Mouse (Mus musculus) gastrocnemius, adult 2 months (tissue): ENCODE results near the gene Magi1. TPM values are rescaled to one million over a fixed set of nuclear protein-coding genes. Genes with fewer than 3 reads are reported as not detected.

Experiments used
- DNase-seq: peaks from one replicate; pipeline ENCODE4 v3.0.0; 2022
- H3K27ac ChIP-seq: fragments of 200-600 bp; 2 replicates; pipeline ENCODE4 v1.8.1; 2022; ENCODE audit warnings: mild to moderate bottlenecking
- H3K4me3 ChIP-seq: fragments of 200-600 bp; 2 replicates; pipeline ENCODE4 v1.8.1; 2022; ENCODE audit warnings: mild to moderate bottlenecking, moderate library complexity
- CTCF ChIP-seq: fragments of 200-600 bp; IDR thresholded peaks from 2 replicates; pipeline ENCODE4 v1.8.1; 2022; ENCODE audit warnings: antibody characterized with exemption, mild to moderate bottlenecking, moderate library complexity
- intact Hi-C: fragments of 180-260 bp; cut with DNase I; formaldehyde crosslinking; loops from one replicate; pipeline ENCODE4 v1.15.1; 2025
- total RNA-seq, 2 experiments: library from RNA; stranded (reverse); gene quantifications; 2 replicates each; pipeline ENCODE4 v1.2.3; 2021

The Magi1 gene
- total RNA-seq, 2 experiments from 2014 or later, result 4.2 to 4.5 TPM

DNA sequence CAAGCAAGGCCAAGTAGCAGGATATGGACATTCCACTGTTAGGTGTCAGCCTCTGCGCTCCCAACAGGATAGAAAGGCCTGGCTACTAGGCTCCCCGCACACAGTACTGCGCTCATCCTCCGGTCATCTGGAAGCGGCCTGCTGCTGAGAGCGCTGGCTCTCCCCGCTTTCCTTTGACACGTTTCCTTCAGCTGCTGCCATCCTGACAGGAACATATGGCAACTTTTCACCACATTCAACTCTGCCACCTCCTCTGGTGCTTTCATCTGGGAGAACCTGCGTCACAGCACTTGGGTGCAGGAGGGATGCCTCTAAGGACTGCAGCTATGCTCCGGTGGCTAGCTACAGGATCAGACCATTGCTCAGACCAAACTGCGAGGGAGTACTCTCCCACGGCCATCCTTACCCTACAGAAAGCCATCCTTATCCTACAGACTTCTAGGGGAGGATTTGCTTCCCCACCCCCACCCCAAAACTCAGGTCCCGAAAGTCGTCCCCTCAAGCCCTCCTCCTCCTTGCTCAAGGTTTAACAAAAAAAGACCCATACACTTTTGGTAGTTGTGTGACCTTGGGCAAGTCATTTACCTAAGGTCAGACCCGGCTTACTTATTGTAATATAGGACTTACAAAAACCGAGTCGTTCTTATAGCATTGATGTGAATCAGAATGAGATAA is 2.0 kb downstream of the Magi1 start:
- Histone ChIP-seq H3K4me3 (peak overlapping the region; percentile 89), H3K27ac (peak overlapping the region; percentile 92)
- intact Hi-C loops, result loop anchor here (10.0 kb wide), 1 partner anchor 97 kb away; no protein-coding TSS in a partner anchor
- no peak for TF ChIP-seq CTCF
- DNase-seq, result no peak

DNA sequence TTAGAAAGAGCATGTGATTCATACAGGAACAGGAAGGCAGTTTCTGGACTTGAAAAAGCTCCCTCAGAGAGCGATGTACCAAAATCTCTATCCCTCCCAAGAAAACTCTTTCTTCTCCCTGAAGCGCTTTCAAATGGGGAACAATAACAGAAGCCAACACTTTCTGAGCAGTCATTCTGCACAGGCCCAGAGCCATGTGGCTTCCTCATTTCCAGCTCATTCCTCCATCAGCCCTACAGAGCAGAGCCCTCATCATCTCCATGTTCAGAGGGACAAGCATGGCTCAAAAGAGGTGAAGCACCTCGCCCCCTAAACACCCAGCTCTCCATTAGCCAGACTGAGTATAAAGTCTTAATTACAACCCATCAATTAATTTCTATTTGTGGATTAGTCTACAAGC is 9.8 kb downstream of the Magi1 start:
- intact Hi-C loops, result no loop called here
- H3K4me3 ChIP-seq, result no peak overlapping the region
- no peak overlapping the region for H3K27ac ChIP-seq
- no peak for TF ChIP-seq CTCF
- no peak for DNase-seq

DNA sequence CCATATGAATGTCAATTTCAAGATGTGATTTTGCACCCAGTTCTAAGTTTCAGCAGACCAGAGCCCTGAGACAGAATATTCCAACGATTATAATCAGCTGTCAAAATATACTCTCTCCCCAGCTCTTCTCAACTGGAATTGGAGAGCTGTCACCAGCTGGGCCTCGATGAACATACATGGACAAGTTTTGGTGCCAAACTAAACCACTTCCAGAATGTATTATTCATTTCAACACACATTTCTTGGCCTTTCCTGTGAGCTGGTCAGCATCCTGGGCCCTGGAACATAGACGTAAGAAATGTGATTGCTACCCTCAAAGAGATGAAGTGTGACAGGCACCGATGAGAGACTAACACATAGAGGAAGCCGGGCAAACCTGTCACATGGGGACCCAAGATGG is 13.7 kb downstream of the Magi1 start:
- no peak for DNase-seq
- Histone ChIP-seq H3K4me3 (no peak overlapping the region), H3K27ac (no peak overlapping the region)
- intact Hi-C loops, result no loop called here
- no peak for TF ChIP-seq CTCF

DNA sequence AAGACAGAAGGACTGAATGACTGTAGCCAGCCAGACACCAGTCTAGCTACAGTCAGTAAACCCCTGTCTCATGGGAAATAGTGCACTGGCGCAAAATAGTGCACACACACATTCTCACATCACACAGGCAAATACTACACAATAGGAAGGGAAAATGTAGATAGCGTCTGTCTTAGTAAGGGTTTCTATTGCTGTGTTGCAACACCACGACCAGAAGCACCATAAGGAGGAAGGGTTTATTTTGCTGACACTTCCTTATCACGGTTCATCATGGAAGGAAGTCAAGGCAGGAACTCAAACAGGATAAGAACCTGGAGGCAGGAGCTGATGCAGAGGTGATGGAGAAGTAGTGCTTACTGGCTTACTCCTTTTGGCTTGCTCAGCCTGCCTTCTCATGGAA is 14.5 kb downstream of the Magi1 start:
- no peak for DNase-seq
- Histone ChIP-seq H3K4me3 (no peak overlapping the region), H3K27ac (no peak overlapping the region)
- TF ChIP-seq CTCF, result no peak
- intact Hi-C loops, result no loop called here

DNA sequence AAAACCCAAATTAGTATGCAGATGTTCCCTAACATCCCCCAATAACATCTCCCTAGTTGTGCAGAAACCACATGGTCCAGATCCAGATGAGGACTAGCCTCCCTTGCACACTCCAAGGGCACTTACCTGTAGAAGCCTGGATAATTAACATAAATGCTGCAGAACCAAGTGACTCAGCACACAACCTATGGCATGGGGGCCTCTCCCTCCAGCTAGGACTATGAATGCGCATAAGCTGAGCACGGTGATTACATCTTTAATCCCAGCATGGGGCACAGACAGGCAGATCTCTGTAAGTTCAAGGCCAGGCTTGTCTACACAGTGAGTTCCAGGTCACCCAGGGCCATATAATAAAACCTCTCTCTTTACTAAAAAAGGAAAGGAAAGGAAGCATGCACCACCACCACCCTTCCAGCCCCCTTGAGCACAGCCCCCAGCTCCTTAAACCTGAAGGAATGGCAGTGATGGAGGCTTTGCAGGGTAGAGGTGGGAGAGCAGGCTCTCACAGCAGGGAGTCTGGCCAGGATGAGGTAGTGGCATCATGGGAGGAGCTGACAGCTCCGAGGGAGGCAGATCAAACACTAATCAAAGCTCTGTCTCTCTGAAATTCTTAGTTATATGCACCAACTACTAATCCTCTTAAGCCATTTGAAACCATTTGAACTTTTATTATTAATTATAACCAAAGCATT is 18.3 kb downstream of the Magi1 start:
- no peak for DNase-seq
- intact Hi-C loops, result no loop called here
- H3K27ac ChIP-seq, result no peak overlapping the region
- H3K4me3 ChIP-seq, result no peak overlapping the region
- no peak for TF ChIP-seq CTCF

DNA sequence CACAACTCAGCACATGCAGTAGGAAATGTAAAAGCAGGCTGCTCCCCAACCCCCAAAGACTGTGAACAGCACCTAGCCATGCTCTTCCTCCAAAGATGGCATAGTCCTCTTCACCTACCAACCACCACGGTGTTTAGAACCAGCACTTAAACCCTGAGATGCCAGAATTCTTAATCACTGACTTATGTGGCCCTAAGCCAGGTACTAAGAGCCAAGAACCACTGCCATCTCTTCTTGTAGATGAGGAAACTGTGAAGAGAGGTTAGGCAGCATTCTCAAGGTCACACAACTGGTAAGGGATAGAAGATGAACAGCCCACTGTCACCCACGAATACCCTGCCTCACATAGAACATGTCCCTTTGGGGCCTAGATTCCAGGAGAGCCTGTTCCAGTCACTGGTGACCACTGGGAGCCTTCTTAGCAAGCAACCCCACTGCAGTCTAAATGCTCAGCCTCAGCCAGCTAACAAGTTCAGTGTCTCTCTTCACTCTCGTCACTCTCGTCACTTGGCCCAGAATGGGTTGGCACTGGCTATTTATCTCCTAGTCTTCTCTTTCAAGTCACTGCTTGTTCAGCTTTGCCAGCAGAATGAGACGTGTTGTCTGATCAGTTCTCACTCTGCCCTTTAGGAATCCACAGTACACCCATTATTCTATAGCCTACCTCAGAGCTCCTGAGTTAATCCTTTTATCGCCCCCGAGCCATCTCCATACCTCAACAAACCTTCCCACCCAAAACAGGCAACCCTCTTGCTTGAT is 19.4 kb downstream of the Magi1 start:
- H3K4me3 ChIP-seq, result no peak overlapping the region
- H3K27ac ChIP-seq, result no peak overlapping the region
- DNase-seq, result no peak
- intact Hi-C loops, result no loop called here
- no peak for TF ChIP-seq CTCF

DNA sequence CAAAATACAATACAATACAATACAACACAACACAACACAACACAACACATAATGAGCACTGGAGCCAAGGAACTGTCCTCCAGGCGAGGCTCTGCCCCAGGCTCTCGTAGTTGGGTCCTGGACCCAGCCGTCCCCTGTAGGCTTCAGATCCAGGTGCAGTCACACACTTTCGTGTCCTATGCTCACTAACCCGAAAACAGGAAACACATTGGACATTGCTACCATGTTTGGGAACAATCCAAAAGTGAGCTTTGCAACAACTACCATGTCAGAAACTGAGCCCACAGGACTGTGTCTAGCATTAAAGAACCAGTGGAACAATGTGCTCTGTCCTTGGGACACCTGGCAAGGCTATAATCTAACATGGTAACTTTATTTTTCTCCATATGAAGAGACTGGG is 22.9 kb downstream of the Magi1 start:
- intact Hi-C loops, result no loop called here
- TF ChIP-seq CTCF, result no peak
- Histone ChIP-seq H3K27ac (no peak overlapping the region; the same call in 1 of the 2 replicates), H3K4me3 (no peak overlapping the region)
- no peak for DNase-seq

DNA sequence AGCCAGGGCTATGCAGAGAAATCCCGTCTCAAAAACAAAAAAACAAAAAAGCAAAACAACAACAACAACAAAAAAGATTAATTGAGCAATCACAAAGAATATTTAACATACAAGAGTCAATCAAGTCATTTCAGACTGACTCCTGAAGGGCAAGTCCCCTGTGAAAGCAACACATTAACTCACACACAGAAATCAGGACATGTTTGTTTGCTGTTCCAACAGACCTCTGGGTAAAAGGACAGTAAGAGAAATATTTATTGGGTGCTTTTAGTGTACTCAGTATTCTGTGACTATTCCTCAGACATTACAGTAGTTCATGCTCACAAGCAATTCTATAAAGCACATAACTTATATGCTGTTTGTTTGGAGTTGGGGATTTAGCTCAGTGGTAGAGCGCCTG is 23.7 kb downstream of the Magi1 start:
- Histone ChIP-seq H3K27ac (no peak overlapping the region), H3K4me3 (no peak overlapping the region)
- DNase-seq, result no peak
- TF ChIP-seq CTCF, result no peak
- intact Hi-C loops, result no loop called here

DNA sequence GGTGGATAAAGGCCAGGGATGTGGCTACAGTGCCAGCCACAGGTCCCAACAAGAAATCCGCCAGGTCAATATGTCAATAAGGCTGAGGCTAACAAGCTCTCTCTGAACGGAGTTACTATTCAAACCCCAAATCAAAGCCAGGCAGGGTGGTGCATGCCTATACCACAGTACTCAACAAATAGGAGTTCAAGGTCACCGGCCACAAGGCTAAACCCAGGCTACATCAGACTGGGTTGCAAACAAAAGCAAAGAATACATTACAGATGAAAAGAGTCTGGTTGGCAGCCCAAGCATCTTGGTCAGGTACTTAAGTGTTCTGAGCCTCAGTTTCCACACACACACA is 25.9 kb downstream of the Magi1 start:
- no peak overlapping the region for H3K4me3 ChIP-seq
- intact Hi-C loops, result no loop called here
- no peak overlapping the region; the same call in 1 of the 2 replicates for H3K27ac ChIP-seq
- TF ChIP-seq CTCF, result no peak
- DNase-seq, result no peak

DNA sequence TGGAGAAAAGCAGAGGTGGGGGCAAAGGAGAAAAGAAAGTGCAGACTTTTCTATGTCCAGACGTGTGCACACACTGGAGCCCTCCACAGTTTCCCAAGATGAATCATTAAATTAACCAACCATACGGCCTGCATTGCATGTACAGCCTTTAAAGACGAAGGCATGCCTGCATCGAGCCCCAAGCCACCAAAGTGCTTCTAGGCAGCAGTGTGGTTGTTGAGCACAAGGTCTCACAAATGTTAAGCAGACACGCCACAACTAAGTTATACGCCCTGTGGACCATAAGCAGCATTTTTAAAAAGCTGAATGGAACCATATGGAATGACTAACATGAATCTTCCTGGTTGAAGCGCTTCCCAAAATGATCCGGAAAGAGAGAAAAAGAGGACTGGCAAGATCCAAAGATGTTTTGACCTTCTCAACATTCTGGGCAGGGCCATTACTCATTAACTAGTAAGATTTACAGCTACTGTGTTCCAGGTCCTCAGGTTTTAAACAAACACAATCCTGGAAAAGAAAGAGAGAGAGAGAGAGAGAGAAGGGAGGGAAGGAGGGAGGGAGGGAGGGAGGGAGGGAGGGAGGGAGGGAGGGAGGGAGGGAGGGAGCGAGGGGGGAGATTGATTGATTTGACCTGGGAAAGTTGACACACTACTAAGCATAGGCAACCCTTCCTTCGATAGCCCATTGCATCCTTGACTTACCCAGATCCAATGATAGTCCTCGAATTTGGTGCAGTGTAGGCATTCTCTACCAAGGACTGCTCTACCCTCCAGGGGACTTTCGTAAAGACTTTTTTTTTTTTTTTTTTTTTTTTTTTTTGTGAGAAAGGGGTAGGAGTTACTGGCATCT is 26.5 kb downstream of the Magi1 start:
- intact Hi-C loops, result no loop called here
- no peak for TF ChIP-seq CTCF
- H3K4me3 ChIP-seq, result no peak overlapping the region
- no peak for DNase-seq
- H3K27ac ChIP-seq, result no peak overlapping the region

DNA sequence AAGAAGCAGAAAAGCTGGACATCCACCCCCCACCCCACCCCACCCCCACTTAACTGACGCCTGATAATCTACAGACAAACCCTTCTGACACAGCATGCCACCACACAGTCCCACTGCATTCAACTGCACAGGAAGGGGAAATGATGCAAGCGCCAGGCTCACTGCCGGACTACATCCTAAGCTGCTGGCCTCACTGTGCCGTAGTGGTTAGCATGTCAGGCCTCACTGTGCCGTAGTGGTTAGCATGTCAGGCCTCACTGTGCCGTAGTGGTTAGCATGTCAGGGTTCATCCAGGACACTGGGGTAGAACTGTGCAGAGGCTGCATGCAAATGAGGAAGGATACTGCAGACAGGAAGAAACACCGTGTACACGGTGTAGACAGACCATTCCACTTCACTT is 29.8 kb downstream of the Magi1 start:
- intact Hi-C loops, result no loop called here
- no peak for TF ChIP-seq CTCF
- no peak for DNase-seq
- H3K4me3 ChIP-seq, result no peak overlapping the region
- no peak overlapping the region for H3K27ac ChIP-seq

DNA sequence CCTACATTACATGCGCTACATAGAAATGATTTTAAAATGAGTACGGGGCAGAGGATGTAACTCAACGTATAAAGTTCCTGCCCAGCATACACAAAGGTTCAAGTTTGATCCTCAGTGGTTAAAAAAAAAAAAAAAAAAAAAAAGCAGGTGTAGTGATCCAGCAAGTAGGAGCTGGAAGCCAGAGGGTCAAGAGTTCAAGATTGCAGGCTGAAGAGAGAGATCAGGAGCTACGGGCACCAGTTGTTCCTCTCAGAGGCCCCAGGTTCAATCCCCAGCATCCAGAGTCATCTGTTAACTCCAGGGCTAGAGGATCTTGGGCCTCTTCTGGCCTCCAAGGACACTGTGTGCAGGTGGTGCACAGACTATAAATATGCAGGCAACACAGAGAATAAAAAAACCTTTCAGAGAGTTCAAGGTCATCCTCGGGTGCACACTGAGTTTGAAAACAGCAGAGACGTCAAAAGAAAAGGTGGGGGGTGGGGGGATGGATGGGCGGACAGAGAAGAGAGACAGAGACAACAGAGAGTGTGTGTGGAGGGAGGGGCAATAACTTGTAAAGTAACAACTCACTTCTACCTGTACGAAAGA is 32.3 kb downstream of the Magi1 start:
- no peak for DNase-seq
- intact Hi-C loops, result no loop called here
- Histone ChIP-seq H3K27ac (no peak overlapping the region), H3K4me3 (no peak overlapping the region)
- no peak for TF ChIP-seq CTCF
